Mouse (Mus musculus): ENCODE measurements around the gene Slfn4. TPM values are rescaled to one million over a fixed set of nuclear protein-coding genes. Genes with fewer than 3 reads are reported as not detected.

Gene Slfn4
- 100 to 1,000 TPM; 335 to 391 TPM for total RNA-seq (2023)

DNA sequence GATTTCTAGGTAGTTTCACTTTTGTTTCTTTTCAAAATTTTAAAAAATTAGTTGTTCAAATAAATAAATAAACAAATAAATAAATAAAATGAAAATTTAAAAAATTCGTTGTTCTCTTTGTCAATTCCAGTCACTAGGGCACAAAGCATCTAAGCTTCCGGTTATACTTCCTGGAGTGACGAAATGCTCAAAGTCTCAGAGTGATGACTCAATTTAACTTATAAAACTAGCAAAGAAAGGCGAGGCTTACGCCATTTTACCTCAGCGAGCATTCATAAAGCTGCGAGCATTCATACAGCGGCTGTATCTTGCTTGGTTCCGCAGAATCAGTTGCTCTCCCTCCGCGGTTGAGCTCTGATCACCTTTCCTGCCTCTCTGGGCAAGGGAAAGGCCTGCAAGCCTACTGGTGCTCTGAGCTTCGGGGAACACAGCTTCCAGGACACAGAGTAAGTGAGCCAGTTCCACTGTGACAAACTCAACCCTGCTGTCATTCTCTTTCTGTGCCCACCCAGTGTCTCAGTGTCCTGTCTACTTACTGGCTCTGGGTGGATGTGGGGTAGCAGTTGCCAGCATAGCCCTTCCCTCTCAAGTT is at the start of gene Slfn4:
Gene Slfn4 (plus strand): TSS at position 239 of the 592 bp plus-strand sequence.

DNA sequence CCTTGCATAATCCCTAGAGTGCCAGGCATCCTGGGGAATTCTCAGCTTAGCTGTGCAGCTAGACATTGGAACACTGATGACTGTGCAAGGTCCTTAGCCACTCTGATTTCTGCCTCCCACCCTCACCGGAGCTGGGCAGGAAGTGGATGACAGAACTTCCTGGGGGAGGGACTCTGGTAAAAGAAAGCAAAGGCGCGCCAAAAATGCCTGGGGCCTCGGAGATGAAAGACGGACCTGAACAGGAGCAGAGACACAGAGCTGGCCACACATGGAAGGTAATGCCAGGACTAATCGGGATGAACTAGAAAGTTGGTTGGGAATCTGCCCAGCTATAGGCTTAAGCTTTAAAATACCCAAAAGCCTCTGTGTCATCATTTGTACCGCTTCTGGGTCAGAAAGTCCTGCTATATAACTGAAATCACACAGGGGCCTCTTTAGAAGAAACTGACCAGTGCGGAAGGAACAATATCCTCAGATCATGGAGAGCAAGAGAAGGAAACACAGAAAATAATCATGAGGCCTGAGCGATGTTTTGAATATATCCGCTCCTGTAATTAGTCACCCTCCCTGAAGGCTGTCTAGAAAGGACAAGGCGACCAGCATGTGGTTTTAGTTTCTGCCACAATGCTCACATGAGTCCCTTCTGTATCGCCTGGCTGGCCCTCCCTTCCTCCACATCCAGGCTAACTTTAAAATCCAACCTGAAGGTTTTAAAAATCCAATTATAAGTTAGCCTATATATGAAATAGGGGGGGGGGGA is 16.3 kb downstream of the Slfn4 start, which contains the start of gene Slfn3:
Gene Slfn3 (plus strand): TSS at position 197 of the 760 bp plus-strand sequence.

Other genes with a start within 250 kb of the Slfn4 start
- 10 to 100 TPM; 27.1 to 27.9 TPM for gene Slfn5, start 223.8 kb upstream of the Slfn4 start, total RNA-seq (2023)
- 10 to 100 TPM; 10.2 to 12.7 TPM for gene Slfn9, start 183.4 kb upstream of the Slfn4 start, total RNA-seq (2023)
- 10 to 100 TPM; 11.7 to 12.2 TPM for gene Slfn8, start 154.4 kb upstream of the Slfn4 start, total RNA-seq (2023)
- gene Slfn2, start 110.1 kb upstream of the Slfn4 start, total RNA-seq (2023), result 100 to 1,000 TPM; 344 to 353 TPM
- 100 to 1,000 TPM; 117 to 118 TPM for gene Slfn1, start 58.3 kb upstream of the Slfn4 start, total RNA-seq (2023)
- 10 to 100 TPM; 43.7 to 48.5 TPM for gene Slfn3, start 16.1 kb downstream of the Slfn4 start, total RNA-seq (2023)
- gene Slfn14, start 111.5 kb downstream of the Slfn4 start, total RNA-seq (2023), result under 1 TPM; 0.49 to 0.51 TPM
- gene Ap2b1, start 123.8 kb downstream of the Slfn4 start, total RNA-seq (2023), result 10 to 100 TPM; 75.2 to 89.5 TPM
- 1 to 10 TPM; 5.9 to 7.1 TPM for gene Pex12, start 127.4 kb downstream of the Slfn4 start, total RNA-seq (2023)
- gene Rasl10b, start 234.0 kb downstream of the Slfn4 start, total RNA-seq (2023), result under 1 TPM in 1 of 2 experiments, not detected in 1; 0.49 TPM

Data from neutrophil, adult 59 days (primary cell).